12 mouse cellular contexts compared by ENCODE assay signal in genomic region chr14:117146089-117146488, GRCm38 (mm10).
A peak's percentile ranks its signal among the peaks of the same experiment; 100 is the strongest.
DNase-seq lines count a peak whose midpoint lies in the region; ATAC-seq and TF ChIP-seq lines count a peak whose summit lies in the region.
"Had no signal": no experiment of that assay in that cellular context is flagged by ENCODE, and none has a peak within 500 bp of the region (broad histone marks: within the 10 kb centered on the region; RNA-seq: fewer than 3 reads in every experiment).

No protein-coding gene starts in this region.

- H3K27me3 ChIP-seq in heart, embryonic 12.5 days (replicated peaks) = no peaks in the 10 kb centered on the region
- no peaks in the 10 kb centered on the region for H3K27me3 ChIP-seq in thymus, adult 2 months (ENCODE audit: control insufficient read depth, insufficient read depth, low read length)
- H3K27me3 ChIP-seq: neural tube, embryonic 15.5 days had no signal

- intact Hi-C loops in heart, postnatal 14 days (cut with DNase I) = no loop called here
- intact Hi-C loops in left cerebral cortex, postnatal 25 days (cut with DNase I) = no loop called here

- H3K4me1 ChIP-seq in heart, embryonic 12.5 days (replicated peaks) = peaks cover 5% of the 10 kb centered on the region; the same call in 1 of the 2 replicates
- no peaks in the 10 kb centered on the region for H3K4me1 ChIP-seq in thymus, adult 2 months (replicated peaks; ENCODE audit: control insufficient read depth, insufficient read depth, low read length)
- H3K4me1 ChIP-seq: midbrain, embryonic 10.5 days had no signal

- H3K9ac ChIP-seq in heart, embryonic 12.5 days = no peak overlapping the region
- H3K9ac ChIP-seq: neural tube, embryonic 15.5 days had no signal

- TF ChIP-seq CTCF in thymus, adult 2 months (IDR thresholded peaks at IDR 0.05; ENCODE audit: borderline replicate concordance, control insufficient read depth, extremely low read depth, insufficient read depth, low read length, poor library complexity) = no peak

- H3K9me3 ChIP-seq in heart, embryonic 12.5 days (replicated peaks) = no peaks in the 10 kb centered on the region
- H3K9me3 ChIP-seq: midbrain, embryonic 10.5 days; neural tube, embryonic 15.5 days had no signal

- WGBS in heart, embryonic 12.5 days = 45% methylated on average over 4 of the region's 4 CpGs
- 87% methylated on average over 4 of the region's 4 CpGs for WGBS in thymus, adult 2 months

- H3K4me3 ChIP-seq in heart, embryonic 12.5 days = no peak overlapping the region
- H3K4me3 ChIP-seq in thymus, adult 2 months (ENCODE audit: control insufficient read depth, insufficient read depth, low read length) = no peak overlapping the region
- H3K4me3 ChIP-seq: erythroblast, embryonic 14.5 days; midbrain, embryonic 10.5 days; neural tube, embryonic 15.5 days had no signal

- no peak for ATAC-seq in heart, embryonic 12.5 days (ENCODE audit: insufficient number of reproducible peaks, low FRiP score)

- TF ChIP-seq POLR2A in thymus, adult 2 months (IDR thresholded peaks at IDR 0.05; ENCODE audit: control insufficient read depth, extremely low read depth, insufficient read depth, low read length, poor library complexity) = no peak

- H3K36me3 ChIP-seq in heart, embryonic 12.5 days = no peaks in the 10 kb centered on the region
- no peaks in the 10 kb centered on the region for H3K36me3 ChIP-seq in thymus, adult 2 months (ENCODE audit: control insufficient read depth, insufficient read depth, low read length)
- H3K36me3 ChIP-seq: midbrain, embryonic 10.5 days; neural tube, embryonic 15.5 days had no signal

- H3K4me2 ChIP-seq in heart, embryonic 12.5 days = no peak overlapping the region
- H3K4me2 ChIP-seq: neural tube, embryonic 15.5 days had no signal

- DNase-seq in heart, postnatal 14 days = peak; percentile 4 to 12
- DNase-seq in 3T3-L1 (ENCODE audit: low read depth, low spot score) (peak; percentile 89), MN1 (ENCODE audit: low spot score) (peak; percentile 80)
- DNase-seq in left cerebral cortex, postnatal 25 days (ENCODE audit: low spot score in 2 of 2) = peak; percentile 16 to 61
- DNase-seq in c-Kit-positive CD71-positive TER-119-positive erythroid progenitor cells, embryonic 14.5 days (ENCODE audit: low spot score) = no peak
- DNase-seq in thymus, adult 2 months = no peak
- DNase-seq: kidney, adult 8-10 months; liver had no signal

- H3K27ac ChIP-seq in heart, embryonic 12.5 days (ENCODE audit: poor library complexity, severe bottlenecking) = no peak overlapping the region
- no peak overlapping the region for H3K27ac ChIP-seq in thymus, adult 2 months (ENCODE audit: control insufficient read depth, insufficient read depth, low read length)
- H3K27ac ChIP-seq: midbrain, embryonic 10.5 days; neural tube, embryonic 15.5 days had no signal

Comparison
In these comparisons a context has a peak if more than half of its experiments do, and no peak if none do; other contexts are left out.
1. DNase-seq: peak in heart, postnatal 14 days (2 of 2), 3T3-L1 (single experiment), MN1 (single experiment) and left cerebral cortex, postnatal 25 days (2 of 2); none in c-Kit-positive CD71-positive TER-119-positive erythroid progenitor cells, embryonic 14.5 days (single experiment) and thymus, adult 2 months (single experiment).